Mouse (Mus musculus): ENCODE measurements around the gene Clec4n.
"Not testable (repeated sequence)": the region's sequence is repeated elsewhere in the genome, so short reads cannot be mapped to it uniquely, and the experiment has no call there.

GRCm38 (mm10) chr6:123208077-123208439 is 21.6 kb upstream of the Clec4n start:
- not testable (repeated sequence) for TF ChIP-seq PAX5 (IDR thresholded peaks at IDR 0.05; ENCODE audit: low read length); POLR2AphosphoS2 (IDR thresholded peaks at IDR 0.05; ENCODE audit: low read depth, low read length); POLR2A (IDR thresholded peaks at IDR 0.05; ENCODE audit: low read depth, low read length); CTCF (conservative IDR thresholded peaks at IDR 0.05 in 1 of 2, IDR thresholded peaks at IDR 0.05 in 1 of 2; ENCODE audit: low read depth in 2 of 2, low read length in 2 of 2); CHD2 (IDR thresholded peaks at IDR 0.05; ENCODE audit: low read length); USF1 (IDR thresholded peaks at IDR 0.05; ENCODE audit: low read depth, low read length); ZKSCAN1 (IDR thresholded peaks at IDR 0.05; ENCODE audit: borderline replicate concordance, low read depth, low read length)
